Mouse (Mus musculus): ENCODE measurements around the gene Urad.

DNA sequence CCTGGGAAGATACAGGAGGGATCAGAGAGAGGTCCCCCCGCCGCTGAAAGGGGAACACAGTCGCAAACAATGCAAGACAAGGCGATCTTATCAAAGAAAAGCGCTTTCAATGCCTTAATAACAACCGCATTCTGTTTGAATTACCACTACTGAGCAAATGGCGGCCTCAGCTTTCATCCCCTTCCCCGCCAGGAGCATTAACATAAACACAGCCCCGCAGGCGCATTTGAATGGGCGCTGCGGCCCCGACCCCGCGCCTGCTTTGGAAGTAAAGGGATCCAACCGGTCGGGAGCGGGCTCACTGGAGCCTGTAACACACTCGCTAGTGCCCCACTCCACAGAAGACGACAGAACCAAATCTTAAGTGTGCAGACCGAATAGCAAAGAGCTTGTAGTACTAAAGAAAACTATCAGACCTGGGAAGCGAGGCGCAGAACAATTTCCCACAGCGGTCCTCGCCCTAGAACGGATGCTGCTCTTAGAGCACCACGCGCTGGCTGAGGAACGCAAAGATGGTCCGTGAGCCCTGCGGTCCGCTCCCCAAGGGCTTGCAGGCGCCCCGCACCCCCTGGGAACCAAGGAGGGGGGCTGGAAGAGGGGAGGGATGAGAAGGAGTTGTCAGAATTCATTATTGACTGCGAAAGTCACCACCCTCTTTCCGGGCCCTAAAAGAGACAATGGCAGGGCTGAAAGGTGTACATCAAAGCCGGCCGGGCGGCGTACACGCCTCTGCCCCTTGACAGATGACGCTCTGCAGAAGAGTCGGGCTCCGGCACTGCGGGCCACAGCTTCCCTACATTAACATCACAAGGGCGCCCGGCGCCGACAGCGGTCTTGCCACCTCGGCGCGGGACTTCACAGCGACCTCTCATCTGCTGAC, 17.7 kb downstream of the Urad start:
- TF ChIP-seq CTCF (IDR thresholded peaks at IDR 0.05; ENCODE audit: insufficient read depth, low read depth, low read length), result no peak
- TF ChIP-seq POLR2A (IDR thresholded peaks at IDR 0.05; ENCODE audit: insufficient read depth, low read depth, low read length), result no peak
